Mouse (Mus musculus) megakaryocyte, embryonic 14.5 days (primary cell): ENCODE measurements at regions not wholly inside any gene's neighbourhood (a gene's known extent, or its start where the extent isn't known, plus 50 kb on each side); places are given as distances from the start of the nearest gene placed in this dataset.

Experiments
- FLI1 ChIP-seq: IDR thresholded peaks from 2 replicates; pipeline ENCODE4 v1.6.1; 2012; ENCODE audit warnings: low read length, inconsistent platforms, mixed read lengths
- GATA1 ChIP-seq: IDR thresholded peaks from 3 replicates; pipeline ENCODE4 v1.6.1; 2012; ENCODE audit warnings: mixed read lengths, low read length, inconsistent platforms, borderline replicate concordance

DNA sequence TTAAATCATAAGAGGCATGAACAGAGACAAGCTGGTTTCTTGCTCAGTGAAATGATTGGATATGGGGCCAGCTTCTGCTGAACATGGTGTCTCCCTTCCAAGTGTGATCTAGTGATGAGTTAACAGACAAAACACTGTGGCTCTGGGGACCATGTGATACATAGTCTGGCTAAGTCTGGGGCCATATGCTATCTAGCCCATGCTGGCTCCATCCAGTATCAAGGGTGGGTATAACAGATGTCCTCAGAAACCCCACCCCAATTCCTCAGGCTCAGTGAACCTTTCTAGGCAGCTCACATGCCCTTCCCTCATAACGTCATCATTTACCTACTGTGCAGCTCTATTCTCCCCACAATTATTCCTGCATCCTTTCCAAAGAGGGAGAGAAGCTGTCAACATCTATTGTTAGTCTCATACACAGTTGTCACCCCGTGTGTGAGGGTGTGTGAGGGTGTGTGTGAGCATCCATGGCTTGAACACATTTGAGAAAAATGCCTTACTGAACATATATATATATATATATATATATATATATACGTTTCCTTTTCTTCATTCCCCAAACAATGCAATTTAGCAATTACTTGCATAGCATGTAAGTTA is 73.9 kb upstream of the Wscd1 start:
- TF ChIP-seq GATA1 = no peak
- no peak for TF ChIP-seq FLI1
